Mouse (Mus musculus) heart, adult 11 months (tissue): ENCODE measurements at regions not wholly inside any gene's neighbourhood (a gene's known extent, or its start where the extent isn't known, plus 50 kb on each side); places are given as distances from the start of the nearest gene placed in this dataset.

Source experiments
- DNase-seq: peaks from one replicate; pipeline ENCODE4 v3.0.0; 2022

DNA sequence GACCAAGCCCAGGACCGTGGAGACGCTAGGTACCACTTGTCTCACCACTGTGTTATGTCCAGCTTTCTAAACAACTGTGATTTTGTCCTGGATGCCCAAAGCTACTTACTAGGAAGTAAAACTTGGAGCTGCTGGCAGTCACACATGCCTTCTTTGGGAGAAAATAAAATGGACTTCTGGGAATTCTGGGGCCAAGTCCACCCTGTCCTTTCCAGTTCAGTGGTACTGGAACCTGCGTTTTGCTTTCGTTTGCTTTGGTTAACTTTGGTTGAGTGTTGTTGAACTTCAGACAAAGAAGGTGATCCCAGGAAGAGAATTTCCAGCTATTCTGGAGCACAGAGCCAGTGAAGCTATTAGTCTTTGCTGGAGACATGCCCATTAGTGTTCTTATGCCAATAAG is 139.8 kb downstream of the Gm9817 start:
- DNase-seq, result peak; percentile 51

DNA sequence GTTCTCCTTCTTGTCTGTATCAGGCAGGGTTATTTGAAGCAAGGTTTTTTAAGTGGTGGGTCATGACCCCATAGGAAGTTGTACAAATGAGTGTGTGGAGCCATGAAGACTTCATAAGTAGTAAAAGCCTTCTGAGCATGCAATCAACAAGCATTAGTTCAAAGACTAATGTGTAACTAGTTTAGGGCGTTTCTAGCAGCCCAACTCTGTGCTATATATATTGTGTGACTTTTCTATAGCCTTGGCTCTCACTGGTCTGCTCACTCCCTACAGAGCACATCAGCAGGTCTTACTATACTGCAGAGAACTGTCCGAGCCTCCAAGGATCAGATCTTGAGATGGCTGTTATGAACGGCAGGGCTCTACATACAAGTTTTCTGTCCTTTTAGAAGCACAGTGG is 141.2 kb downstream of the Gm9817 start:
- DNase-seq, result peak; percentile 55

DNA sequence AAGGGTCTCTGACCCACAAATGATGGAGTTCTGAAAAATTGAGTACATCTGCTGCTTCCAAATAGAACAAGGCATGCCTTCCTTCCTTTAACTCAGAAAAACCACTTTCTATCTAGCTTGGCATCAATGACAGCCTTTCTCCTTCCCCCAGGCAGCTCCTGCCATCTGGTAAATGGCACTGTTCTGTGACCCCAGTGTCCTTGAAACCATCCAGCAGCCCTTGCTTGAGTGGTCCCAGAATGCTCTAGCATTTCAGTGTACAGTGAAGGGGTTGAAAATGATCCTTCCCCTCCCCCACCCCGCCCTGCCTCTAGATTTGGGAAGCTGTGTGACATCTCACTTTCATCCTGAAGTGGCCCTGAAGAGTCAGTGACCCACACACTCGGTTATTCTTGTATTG is 152.3 kb downstream of the Gm9817 start:
- DNase-seq, result no peak

DNA sequence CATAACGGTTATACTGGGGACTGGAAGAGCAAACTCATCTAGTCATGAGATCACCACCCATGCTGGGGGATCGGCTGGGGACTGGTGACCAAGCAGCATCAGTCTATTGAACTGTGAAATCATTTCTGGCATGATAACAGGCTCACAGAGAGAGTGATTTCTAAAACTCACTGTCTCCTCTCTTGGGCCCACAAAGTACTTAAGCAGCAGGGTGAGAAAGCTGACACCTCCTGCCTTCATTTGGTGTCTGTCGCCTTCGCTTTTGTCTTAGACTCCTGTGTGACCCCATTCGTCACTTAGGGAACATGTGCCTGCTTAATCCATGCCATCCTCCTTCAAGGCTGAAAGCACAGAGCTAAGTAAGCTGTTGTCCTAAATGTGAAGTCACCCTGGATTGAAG is 154.3 kb upstream of the Mylip start:
- DNase-seq, result no peak

DNA sequence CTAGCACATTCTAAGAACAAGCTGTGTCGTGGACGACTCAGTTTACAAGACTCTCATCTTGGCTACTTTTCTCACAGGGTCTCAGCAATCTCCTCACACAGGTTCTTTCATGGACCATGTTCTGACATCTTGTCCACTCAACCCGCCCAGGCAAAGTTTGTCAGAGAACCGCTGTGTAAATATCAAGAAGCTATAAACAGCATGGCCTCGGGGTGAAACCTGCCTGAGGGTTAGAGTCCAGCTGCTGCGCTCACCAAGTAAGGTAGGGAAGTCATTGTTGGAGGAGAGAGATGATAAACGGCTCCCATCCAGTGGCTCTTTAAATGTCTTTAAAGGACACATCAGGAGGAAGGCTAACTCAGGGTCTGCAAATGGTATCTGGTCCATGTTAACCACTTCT is 151.3 kb upstream of the Mylip start:
- DNase-seq, result no peak

DNA sequence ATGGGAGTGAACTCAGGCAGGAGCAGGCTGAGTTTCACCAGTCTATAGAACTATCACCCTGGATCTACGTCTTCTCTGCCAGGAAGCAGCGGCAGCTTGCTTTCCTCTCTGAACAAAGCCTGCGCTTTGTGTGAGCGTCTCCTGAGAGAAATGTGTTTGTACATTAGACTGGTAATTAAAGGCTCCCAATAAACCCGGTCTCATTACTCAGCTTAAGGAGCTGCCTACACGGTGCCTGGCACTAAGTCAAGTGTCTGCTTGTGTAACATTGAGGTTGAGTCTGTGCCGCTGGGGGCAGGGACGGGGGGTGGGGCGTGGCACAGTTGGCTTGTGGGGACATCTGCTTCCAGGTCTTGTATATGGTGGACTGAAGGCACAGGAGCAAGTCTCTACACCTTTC is 150.4 kb upstream of the Mylip start:
- no peak for DNase-seq

DNA sequence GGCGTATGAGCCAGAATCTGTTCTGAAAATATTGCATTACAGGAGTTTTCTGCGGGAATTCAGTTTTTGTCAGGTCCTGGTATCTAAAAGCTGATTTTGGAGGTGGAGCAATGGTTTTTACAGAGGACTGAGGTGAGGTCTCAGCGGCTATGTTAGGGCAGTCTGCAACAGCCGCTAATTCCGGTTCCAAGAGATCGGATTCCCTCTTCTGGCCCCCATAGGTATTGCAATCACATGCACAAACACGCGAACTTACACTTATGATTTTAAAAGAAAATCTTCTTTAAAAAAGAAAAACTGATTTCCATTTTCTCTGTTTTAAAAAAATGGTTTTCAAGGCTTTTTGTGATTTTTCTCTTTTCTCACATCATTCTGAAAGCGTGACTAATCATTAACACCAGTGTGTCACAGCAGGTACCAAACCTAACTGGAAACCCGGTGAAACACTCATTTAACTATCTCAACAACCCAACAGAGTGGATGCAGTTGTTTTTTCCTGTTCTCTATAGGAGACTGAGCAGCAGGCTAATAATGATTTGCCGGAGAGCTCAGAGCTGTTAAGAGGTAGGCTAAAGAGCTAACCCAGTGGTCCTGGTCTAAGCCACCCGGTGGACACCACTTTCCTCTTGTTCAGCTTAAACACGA is 149.4 kb upstream of the Mylip start:
- DNase-seq, result no peak

DNA sequence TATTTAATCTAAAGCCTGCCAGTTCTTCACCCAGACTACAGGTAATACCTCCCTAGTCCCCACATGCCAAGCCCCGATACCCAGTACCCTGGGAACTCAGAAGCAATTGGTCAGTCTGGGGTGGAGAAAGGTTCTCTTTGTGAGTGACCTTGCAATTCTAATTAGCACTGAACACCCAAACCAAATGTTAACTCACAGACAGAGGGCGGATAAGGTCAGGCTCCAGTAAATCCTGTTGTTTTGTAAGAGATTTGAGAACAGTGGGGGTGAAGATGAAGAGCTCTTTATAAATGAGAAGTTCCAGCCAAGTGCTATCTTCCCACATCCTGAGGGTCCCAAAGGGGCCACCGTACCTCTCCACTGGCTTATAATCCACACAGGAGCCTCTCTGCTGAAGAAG is 147.3 kb upstream of the Mylip start:
- DNase-seq, result no peak

DNA sequence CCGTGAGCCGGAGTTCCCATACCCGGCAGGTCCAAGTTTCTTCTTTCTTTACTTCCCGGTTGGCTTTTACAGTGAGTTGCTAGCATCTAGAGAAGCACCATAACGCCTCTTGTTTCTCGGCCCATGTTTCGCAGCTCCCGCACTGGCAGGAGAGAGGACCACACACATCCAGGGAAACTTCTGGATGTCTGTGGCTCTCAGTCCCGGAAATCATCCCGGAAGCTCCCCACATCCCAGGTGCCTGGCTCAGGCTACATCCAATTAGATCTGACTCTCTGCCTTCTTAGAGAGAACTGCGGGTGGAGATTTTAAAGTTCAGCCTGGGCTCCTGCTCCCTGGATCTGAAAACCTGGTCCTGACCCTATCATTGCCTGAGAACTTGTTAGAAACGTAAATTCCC is 146.8 kb upstream of the Mylip start:
- no peak for DNase-seq

DNA sequence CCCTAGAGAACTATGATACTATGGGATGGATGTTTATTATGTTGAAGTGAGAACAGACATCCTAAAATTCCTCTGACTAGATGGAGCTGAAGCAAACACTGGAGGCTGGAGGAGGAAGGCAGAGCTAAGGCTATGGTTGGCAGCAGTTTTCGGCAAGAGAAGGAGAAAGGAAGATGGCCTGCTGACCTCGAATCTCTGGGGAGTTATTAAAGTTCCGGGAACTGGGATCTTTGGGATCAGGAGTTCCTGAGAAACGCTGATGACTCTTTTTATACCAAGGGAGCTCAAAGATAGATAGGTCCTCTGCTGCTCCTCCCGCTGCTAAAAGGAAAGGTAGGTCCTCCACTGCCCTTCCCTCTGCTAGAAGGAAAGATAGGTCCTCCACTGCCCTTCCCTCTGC is 143.9 kb upstream of the Mylip start:
- no peak for DNase-seq

DNA sequence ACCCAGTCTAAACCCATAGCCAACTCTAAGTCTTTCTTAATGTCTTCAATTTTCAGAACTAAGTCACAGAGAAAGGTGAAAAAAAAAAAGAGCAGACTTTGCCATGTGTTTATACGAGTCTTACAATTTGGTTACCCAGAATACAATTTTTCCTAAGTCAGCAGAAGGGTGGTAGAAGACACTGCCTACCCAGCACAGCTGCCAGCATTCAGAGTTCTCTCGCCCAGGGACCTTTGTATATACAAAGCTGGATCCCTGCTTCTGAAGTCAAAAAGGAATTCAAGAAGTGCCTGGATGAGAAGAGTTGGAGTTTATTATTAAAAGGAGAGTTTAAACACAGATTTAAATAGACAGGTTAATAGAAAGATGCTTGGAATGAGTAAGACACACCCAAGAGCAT is 143.2 kb upstream of the Mylip start:
- DNase-seq, result no peak

DNA sequence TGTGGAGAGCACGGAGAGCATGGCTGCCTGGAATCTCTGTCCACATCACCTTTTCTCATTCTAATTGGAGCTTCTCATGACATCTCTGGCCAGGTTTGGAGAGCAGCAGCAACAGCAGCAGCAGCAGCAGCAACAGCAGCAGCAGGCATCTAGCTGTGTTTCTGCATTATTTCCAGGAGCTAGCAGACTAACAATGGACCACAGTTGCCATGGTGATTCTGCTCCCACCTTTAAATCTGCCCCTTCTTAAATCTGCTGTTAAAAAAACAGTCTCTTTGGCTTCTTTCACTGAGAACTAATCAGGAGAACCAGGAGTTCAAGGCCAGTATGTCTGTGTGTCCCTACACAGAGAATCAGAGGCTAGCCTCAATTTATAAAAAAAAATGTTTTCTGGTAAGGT is 139.5 kb upstream of the Mylip start:
- no peak for DNase-seq

DNA sequence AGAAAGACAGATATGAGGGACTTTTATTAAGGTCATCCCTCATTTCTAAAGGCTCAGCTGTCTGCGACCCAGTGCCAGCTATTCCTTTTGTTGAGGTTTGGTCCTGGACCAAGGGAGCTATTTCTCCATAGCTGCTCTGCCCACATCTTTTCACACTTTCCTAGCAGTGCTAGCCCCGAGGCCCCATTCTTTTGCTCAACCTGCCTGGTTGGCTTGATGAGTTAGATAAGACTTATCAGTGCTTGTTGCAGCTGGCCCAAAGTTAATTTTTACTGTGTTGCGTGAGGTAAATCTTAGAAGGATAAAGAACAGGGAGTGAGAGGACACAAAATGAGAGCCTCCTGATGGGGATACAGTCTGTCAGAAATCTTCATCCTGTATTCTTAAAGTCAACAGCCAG is 138.5 kb upstream of the Mylip start:
- DNase-seq, result no peak

DNA sequence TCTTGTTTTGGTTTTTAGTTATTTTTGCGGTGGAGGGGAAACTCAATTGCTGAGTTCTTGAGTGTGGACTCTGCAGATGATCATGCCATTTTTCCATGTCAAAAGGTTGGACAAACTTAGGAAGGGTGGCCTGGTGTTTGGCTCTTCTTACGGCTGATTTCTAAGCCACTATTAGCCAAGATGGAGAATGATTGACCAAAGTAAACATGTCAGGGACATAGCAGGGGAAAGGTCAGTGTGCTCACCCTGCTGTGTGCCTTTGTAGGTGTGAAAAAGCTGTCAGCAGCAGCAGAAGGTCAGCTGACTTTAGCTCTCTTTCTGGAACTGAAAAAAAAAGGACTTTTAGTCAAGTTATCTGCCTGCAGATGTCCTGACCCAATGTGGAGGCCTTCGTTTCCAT is 137.4 kb upstream of the Mylip start:
- no peak for DNase-seq

DNA sequence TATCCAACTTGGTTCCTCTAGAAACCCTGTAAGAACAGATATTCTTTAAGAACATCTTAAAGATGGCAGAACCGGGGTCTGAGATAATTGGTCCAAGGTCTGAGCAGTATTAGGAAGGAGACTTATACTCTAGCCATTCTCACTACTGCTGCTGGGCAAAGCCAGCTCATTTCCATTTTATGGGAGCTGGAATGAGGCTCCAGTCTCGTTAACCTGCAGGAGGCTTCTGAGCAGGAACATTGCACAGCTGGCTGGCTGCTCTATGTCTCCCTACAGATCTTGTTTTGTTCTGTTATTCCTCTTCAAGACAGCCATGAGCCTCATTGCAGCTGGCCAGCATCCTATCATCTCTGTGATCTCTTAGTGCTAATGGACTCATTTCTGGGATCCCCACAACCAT is 136.3 kb upstream of the Mylip start:
- DNase-seq, result no peak

DNA sequence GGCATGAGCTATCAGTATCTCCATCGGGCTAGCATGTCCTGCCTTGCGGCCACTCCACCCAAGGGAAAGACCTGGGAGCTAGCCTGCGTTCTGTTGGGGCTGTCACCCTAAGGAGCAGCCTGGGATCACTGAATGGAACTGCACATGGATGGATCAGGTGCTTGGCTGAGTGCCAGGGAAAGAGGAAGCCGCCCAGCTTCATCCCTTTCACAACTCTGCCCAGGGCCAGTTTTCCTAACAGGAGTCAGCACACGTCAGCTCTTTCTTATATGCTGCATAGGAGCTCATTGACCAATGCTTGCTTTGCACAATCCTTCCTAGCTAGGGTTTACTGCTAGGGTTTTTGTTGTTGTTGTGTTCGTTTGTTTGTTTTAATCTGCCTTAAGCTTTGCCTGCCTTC is 134.3 kb upstream of the Mylip start:
- peak; percentile 91 for DNase-seq

DNA sequence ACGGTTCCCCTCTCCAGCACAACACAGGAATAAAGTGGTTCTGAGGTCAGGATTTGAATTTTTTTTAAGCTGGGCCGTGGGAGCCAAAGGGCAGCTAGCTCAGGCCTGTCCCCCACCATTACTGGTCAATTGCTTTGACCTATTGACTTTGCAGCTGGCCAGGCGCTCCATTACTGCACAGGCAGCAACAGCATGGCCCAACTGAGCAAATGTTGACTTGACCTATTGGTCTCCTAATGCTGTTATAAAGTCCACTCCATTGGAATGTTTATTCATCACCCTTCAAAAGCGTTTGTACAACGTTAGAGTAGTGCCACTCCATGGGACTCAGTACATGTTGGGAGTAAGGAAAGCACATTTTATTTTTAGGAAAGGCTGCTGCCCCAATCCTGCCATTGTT is 127.5 kb upstream of the Mylip start:
- DNase-seq, result no peak

DNA sequence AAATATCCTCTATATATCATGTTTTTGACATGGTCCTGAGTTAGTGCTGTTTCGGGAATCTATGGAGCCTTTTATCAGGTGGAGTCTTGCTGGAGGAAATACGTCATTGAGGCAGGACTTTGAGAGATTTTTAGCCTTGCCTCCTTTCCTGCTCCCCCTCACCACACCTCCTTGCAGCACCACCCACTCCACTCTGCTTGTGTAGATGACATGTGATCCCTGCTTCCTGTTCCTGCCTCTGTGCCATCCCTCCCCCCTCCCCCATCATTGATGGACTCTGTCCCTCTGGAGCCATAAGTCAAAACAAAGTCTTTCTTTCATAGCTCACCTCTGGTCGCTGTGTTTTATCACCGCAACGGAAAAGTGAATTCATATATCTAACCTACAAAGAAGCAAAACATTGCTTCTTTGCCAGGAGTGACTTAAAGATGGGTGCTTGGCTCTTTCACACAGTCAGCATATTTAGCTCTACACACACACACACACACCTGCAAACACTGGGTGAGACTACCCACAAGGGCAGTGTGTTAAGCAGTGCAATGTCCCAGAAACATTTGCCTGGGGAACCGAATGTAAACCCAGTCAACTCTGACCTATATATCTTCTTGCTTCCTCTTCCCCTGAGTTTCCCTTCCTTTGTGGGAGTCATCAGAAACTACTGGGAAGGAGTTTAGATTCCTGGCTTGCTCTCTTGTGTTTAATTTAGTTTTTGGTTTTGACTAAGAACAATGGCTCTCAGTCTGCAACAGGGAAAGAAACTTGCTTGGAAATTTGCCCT is 123.1 kb upstream of the Mylip start:
- no peak for DNase-seq

DNA sequence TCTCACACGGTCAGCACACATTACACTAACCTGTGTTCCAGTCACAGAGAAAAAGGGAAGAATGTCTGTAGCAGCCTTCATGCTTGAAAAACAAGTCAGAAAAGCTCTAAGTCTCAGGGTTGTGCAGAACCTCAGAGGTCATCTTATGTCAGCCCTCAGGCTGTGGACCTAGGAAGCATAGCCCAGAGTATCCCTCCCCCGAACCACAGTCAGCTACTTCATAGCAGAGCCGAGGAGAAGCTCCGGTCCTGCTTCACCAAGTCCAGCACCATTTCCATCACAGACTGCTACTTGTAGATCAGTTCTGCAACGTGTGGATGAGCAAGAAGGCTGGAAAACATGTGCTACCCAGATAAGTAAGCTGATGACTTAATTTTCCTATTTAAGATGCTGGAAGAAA is 122.1 kb upstream of the Mylip start:
- DNase-seq, result no peak

DNA sequence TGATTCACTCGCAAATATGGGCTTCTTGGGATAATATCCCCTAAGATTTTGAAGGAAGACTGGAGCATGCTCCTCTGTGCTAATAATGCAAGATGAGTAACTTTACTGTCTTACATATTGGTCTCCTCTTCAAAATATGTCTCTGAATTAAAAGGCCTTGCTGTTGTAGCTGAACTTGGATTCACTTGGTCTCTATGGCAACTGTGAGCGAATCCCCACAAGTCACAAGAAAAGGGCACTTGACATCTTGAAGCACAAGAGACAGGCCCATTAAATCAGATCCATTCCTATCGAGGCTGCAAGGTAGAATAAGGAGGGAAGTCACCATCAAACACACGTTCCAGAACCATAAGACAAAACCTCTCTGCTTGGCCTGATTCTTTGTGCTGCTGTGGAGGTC is 121.6 kb upstream of the Mylip start:
- DNase-seq, result no peak

DNA sequence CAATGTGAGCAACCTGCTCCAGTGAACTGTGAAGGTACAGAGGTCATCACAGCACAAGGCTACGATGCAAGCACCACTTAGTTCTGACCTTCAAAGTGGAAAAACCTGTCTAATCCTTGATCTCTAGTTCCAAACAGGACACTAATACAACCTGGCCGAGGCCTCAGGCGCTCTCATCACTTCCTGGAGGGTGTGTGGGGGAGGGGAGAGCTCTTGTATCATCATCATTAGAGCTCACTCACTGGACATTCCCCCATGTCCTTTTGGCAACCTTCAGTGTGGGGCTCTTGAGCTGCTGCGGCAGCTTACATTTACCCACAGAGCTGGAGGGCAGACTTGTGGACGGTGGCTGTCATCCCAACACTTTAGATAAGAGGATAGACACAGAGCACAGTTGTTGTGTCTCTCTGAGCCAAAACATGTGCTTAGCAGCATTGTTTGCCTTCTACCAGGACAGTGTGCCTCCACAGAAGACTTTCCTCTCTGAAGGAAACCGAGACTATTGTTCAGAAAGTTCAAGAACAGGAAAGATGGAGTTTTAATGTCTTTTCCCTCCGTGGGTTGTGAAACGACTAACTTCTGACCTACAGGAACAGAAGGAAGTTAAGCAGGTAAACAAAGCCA is 115.2 kb upstream of the Mylip start:
- peak; percentile 98 for DNase-seq

DNA sequence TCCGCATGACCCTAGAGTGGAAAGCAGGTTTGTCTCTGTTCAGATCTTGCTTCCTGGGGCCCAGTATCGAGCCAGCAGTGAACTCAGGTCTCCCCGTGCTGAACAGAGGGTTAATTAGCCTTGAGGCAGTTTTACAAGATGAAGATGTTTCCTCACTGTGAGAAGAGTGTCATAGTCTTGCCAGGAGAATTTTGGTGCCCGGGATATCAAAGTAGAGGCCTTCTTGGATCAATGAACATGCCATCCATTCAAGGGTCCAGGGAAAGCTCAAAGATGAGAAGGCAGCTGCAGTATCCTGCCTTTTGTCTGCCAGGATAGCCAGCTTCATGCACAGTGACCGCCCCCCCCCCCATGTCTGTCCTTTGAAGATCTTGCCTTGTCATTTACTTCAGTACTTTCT is 114.2 kb upstream of the Mylip start:
- peak; percentile 91 for DNase-seq

DNA sequence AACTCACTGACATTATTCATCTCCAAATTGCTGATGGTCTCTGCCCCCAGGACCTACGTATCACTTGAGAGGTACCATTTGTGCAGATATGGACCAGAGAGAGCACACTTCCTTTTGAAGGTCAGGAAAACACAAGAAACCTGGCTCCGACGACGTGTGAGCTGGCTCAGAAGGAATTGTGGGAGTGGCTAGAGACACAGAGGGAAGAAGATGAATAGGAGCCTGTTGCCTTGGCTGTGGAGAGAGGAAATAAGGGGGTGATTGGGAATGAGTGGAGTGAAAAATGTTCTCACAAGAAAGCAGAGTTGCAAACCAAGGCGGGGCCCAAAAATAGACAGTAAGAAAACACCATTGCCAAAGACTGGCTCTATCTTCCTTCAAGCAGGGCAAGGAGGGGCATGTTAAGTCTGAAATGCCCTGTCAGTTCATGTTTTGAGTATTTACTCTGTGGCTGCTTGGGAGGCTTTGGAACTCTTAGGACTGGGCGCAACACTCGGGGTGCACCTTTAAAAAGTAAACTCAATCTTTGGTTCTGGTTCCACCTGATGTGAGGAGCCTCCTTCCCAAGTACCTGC is 111.6 kb upstream of the Mylip start:
- DNase-seq, result peak; percentile 93

DNA sequence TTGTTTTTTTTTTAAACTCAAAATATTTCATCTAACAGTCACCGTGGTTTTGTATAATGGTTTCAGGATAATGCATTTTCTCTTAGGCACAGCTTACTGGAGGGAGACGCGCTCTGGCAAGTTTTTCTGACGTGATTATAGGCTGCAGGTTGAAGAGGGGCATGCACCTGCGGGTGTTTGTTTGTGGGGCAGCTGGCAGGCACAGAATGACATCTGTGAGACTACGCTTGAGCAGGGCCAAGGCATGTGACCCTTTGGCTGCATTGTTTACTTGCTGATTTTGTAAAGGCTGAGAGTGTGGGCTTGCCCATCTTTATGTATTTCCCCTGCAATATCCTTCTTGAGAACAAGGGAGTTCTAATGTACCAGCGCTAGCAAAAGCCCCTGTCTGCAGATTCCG is 108.4 kb upstream of the Mylip start:
- peak; percentile 68 for DNase-seq
